Mouse (Mus musculus) right cerebral cortex, adult 18-20 months (tissue): ENCODE results near the gene Rab11a.
A peak's percentile ranks its signal among the peaks of the same experiment; 100 is the strongest.
"Not testable (repeated sequence)": the region's sequence is repeated elsewhere in the genome, so short reads cannot be mapped to it uniquely, and the experiment has no call there.

ENCODE experiments used
- DNase-seq: peaks from one replicate; pipeline ENCODE4 v3.0.0; 2022; ENCODE audit warnings: mixed read lengths

Gene Rab11a

GRCm38 (mm10) chr9:64742453-64742852 is 4.9 kb upstream of the Rab11a start:
- no peak for DNase-seq

GRCm38 (mm10) chr9:64739001-64739400 is 1.4 kb upstream of the Rab11a start:
- DNase-seq: no peak

DNA sequence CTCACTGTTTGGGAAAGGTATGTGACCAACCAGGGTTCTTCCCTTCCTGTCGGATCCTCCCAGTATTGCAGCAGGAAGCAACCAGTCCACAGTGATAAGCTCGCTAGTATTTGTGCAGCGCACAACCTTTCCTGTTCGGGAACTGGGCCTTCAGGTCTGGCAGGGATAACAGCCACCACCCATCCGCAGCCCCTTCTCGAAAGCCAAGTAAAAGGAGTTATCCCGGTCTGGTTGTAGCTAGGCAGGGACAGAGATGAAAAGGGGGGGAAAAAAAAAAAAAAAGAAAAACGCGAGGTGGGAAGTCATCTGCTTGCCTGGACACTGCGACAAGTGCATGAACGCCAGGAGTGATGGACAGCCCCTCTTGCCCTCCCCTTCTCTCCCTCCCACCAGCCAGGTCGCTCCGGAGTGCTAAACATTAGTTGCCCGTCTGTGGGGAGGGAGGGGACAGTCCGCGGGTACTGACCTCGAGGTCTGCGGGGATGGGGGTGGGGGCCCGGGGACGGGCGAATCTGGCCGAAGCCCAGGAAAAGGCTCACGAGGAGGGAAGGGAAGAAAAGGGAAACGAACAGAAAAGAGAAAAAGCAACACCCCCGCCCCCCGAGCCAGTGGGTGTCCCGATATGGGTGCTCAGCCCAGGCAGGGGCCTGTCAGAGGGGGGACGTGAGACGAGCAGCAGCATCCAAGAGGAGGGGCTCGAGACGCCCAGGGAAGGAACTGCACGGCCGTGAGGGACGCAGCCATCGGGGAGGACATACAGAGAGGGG is 736 bp downstream of the Rab11a start:
- peak; percentile 46 for DNase-seq

- no peak for DNase-seq
Measured at GRCm38 (mm10) chr9:64736076-64736638, 1.4 kb downstream of the Rab11a start.

- DNase-seq: not testable (repeated sequence)
Measured at GRCm38 (mm10) chr9:64734992-64735391, 2.6 kb downstream of the Rab11a start.

- DNase-seq: no peak
Measured at GRCm38 (mm10) chr9:64734166-64734565, 3.4 kb downstream of the Rab11a start.

- DNase-seq: no peak
Measured at GRCm38 (mm10) chr9:64731029-64731560, 6.5 kb downstream of the Rab11a start.

DNA sequence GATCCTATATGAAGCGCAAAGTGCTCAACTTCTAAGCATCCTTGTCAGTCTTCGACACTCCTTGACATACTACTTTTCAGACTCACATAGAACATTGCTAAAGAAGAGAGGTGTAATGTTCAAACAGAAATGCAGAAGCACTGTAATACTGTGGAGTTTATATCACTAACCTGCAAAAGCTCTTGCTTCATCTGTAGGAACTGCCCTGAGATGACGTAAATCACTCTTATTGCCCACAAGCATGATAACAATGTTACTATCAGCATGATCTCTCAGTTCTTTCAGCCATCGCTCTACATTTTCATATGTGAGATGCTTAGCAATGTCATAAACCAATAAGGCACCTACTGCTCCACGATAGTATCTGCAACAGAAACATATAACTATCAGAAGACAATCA is 11.1 kb downstream of the Rab11a start:
- DNase-seq: no peak

DNA sequence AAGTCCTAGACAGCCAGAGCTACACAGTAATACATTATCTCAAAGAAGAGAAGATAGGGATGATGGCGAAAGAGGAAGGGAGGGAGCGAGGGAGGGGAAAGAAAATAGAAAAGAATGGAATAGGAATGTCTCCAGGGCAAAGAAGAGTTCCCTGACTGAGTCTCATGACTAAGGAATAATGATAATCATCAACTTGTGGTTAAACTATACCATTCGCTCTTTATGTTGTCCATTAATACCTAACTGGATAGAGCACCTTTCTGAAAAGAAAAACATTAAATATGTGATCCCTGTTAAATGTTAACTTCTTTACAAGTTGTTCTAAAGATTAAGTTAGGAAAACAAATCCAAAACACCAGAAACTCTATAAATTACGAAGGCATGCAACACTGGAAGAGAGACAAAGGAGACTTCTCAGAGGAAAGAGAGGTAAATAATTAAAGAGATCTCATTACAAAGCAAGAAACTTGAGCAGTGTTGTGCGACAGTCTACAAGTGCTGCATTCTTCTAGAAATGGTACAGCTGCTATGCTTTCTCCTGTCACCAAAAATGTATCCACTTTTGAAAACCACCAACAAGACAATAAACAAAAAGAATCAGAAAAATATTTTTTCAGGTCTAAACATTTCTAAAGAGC is 17.9 kb downstream of the Rab11a start:
- no peak for DNase-seq

- not testable (repeated sequence) for DNase-seq
Measured at GRCm38 (mm10) chr9:64710291-64710690, 27.3 kb downstream of the Rab11a start.

- DNase-seq: no peak
Measured at GRCm38 (mm10) chr9:64704073-64704840, 33.3 kb downstream of the Rab11a start.

DNA sequence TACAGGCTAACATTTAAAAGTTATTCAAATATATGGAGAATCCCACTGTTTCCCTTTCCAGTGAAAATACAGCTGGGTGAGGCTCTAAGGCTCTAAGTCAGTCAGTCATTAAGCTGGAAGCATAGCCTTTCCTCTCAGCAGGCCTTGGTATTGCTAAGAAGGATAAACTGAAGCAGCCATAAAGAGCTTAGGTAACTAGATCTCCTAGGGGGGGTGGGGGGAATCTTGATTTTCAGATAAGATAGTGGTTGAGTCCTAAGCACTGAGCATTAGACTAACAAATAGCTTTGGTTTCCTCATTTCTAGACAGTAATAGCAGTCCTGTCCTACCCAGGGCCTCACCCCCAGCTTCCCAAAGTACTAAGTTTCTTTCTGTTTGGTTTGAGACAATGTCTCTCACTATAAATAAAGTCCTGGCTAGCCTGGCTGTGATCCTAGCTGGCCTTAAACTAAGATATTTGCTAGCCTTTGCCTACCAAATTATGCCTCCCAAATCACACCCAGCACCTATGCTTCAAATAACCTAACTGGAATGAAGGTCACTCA is 34.1 kb downstream of the Rab11a start:
- no peak for DNase-seq

- peak; percentile 57 for DNase-seq
Measured at GRCm38 (mm10) chr9:64702937-64703336, 34.6 kb downstream of the Rab11a start.

GRCm38 (mm10) chr9:64702391-64702790 is 35.2 kb downstream of the Rab11a start:
- DNase-seq: no peak

- DNase-seq: peak; percentile 50
Measured at GRCm38 (mm10) chr9:64701651-64702050, 35.9 kb downstream of the Rab11a start.

DNA sequence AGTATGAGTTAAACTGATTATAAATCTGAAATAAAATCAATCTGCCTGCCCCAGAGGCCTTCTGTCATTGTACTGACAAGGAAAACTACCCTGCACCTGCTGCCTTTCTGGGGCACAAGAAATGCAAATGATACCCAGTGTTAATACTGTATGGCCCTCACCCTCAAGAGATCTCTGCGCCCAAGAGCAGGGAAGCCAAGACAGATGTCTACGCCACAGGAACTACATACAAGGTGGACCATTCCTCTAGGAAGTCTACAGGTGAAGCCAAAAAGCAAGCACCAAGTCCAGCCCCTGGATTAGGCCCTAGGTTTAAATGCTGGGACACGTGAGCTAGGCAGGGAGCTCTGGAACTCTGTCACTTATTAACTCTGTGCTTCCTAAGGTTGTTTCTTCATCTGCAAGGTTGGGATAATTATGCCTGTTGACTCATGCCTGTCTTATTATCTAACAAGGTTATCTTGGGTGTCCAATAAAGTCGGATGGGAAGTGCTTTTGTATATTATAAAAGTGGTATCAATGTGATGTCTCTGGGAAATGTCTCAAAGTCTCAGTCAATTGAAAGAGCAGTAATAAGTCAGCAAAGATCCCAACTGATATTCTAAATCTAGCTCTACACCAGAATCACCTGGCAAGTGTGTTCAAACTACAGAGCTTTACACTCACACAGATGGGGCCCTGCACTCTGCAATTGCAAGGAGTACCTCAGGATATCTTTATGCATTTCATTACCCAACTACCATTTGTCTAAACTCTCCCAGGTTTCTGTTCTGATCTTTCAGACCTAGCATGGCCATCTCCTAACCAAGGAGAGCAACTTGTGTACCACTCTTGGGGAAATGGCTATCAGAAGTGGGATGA is 36.9 kb downstream of the Rab11a start:
- DNase-seq: no peak

DNA sequence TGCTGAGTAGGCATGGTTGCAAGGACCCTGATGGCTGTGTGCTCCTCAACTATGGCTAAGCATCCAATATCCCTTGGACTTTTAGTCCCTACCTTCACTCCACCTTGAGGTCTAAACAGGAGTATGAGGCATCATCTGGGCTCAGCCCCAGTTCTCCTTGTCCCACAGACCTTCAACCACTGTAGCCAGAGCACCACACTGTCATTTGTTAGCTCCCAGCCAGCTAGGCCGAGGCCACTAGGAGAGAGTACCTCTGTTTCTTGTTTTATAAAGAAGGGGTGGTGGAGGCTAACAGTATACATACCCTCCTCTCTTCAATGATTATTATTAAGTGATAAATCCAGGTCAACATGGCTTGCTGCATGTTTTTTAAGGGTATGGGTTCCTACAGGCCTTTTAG is 39.0 kb downstream of the Rab11a start:
- no peak for DNase-seq

GRCm38 (mm10) chr9:64697677-64698076 is 39.9 kb downstream of the Rab11a start:
- no peak for DNase-seq

- DNase-seq: no peak
Measured at GRCm38 (mm10) chr9:64697006-64697405, 40.6 kb downstream of the Rab11a start.

DNA sequence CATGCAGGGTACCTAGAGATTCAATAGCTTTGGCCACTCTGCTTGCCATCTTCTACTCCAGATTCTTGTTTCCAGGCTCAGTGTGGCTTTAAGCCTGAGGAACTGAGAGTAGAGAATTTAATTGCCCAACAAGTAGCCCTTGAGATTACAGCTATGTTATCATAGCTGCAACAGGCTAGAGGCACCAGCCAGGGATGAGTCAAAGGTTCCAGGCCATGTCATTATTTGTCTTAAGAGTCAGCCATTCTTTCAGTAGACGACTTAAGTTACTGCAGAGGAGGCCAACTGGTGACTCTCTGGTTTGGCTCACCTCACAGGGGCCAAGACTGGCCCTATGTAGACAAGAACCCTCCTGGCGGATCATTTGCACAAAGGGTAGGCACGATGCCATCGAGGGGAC is 41.2 kb downstream of the Rab11a start:
- DNase-seq: no peak

- no peak for DNase-seq
Measured at GRCm38 (mm10) chr9:64695266-64695665, 42.3 kb downstream of the Rab11a start.

- DNase-seq: no peak
Measured at GRCm38 (mm10) chr9:64693094-64693493, 44.5 kb downstream of the Rab11a start.
